Mouse (Mus musculus): ENCODE results near the gene Gm9821.
A peak's percentile ranks its signal among the peaks of the same experiment; 100 is the strongest.

The Gm9821 gene

DNA sequence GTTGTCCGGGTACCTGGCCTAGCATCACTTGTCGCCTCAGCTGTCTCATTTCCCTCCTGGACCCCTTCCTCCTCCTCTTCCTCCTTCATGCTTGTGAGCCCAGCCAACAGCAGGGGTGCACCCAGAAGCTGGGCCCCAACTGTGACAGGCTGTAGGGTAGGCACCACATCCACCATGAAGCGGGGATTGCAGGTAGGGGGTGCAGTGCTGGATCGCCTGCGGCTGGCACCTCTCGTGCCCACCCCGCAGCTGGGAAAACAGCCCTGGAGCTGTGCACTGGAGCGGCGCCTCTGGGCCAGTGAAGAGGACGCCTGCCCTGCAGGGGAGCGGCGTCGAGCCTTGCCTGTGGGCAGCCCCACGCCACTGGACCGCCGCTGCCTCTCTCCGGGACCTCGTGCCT is at the start of gene Gm9821:
Gene Gm9821, plus strand, starts transcription at position 221 of the 400 bp plus-strand sequence.
- no peak for DNase-seq

- no peak for DNase-seq
Measured at GRCm38 (mm10) chr2:91897968-91898367, 47.5 kb upstream of the Gm9821 start.

DNA sequence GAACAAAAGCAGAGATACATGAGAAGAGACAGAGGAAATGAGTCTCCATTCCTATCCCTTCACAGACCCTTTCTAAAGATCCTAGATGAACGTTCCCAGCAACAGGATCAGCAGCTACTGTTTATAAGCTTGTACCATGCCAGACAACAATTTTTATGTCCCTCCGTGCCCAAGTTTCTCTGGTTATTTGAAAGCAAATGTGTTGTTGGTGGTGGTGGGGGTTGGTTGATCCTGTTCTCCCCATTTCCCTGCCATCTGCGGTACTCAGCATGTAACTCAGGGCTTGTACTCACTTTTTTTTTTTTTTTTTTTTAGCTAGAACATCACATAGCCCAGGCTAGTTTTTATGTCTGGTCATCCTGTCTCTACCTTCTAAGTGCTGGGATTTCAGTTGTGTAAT is 46.4 kb upstream of the Gm9821 start:
- DNase-seq: no peak

GRCm38 (mm10) chr2:91900431-91900830 is 45.1 kb upstream of the Gm9821 start:
- DNase-seq: no peak

DNA sequence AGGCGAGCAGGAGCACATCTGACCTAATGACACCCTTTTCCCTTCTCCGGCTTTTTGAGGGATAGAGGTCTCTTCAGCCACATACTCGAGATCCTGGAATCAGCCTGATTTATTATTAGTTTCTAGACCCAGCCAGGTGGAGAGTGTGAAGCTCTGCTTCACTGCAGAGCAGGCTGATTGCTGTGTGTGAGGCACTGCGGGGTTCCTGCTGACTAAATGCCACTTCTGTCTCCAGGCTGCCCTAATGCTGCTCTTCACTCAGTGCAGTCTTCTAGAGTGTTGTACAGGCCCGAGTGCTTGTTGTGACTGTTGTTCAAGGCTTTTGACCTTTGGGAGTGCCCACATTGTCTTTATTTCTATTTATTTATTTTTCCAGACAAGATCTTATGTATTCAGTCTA is 43.2 kb upstream of the Gm9821 start:
- no peak for DNase-seq

DNA sequence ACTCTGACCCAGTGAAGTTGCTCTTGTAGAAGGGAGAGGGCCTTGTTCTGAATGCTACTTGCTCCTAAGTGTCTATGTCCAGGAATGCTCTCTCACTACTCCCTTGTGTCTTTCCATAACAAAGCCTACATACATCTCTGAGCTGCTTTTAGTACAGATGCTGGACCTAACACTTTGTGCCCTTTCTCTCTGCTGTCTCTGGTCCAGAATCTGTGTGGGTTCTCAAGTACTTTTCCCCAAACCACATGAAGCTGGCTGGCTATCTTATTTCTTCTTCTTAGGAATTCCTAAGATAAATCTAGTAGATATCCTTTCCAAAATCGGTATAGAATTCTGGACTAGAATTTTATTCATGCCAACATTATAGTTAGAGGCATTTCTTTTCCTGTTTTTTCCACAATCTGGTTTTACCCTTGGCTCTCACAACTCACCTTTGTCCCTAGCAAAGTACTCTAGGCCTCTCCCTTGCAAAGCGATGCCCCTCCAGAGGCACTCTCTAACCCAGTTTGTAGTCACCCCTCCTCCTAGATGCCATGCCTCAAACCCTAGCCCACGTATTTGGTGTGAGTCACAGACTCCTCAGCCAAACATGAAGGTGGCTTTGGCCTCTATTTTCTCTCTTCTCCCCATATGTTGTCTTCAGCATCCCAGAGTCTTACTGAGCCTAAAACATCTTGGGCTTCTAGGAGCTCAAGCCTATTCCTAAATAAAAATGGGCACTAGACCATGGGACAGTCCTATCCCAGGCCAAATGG is 42.2 kb upstream of the Gm9821 start:
- no peak for DNase-seq

- no peak for DNase-seq
Measured at GRCm38 (mm10) chr2:91904618-91905307, 40.7 kb upstream of the Gm9821 start.

DNA sequence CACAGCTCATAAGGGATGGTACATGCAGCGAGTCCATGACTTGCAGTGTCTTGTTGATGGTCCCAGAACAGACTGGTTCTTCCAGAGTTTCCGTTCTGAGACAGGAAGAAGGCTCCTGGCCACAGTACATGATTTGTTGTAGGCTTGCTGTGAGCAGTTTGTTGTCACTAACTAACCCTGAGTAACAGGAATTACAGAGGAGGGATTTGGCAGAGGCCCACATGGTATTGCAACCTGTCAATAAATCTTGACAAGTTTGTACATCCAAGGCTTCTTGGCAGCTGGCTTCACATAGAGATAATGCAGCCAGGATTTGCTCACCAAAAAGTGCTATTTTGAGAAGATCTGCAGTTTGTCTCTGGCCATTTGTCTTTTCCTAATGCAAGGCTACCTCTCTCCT is 39.4 kb upstream of the Gm9821 start:
- DNase-seq: no peak

DNA sequence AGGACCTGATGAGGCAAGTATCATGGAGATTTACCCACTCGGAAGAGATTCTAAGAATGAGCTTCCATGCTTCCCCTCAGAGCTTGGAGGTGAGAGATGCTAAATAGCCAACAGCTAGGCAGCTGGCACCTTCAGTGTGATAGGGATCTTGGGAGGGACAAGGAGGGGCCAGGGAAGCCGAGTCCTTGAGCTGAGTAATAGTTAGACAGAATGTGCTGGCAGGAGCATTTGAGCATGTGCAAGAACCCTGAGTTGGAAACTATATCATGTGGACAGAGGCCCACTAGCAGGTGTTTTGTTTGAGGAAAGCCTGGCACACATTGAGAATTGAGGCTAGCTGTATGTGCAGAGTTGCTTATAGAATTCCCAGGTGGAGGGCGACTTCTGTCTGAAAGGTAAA is 32.9 kb upstream of the Gm9821 start:
- no peak for DNase-seq

- DNase-seq: no peak
Measured at GRCm38 (mm10) chr2:91913328-91914110, 32.0 kb upstream of the Gm9821 start.

GRCm38 (mm10) chr2:91916346-91916977 is 29.0 kb upstream of the Gm9821 start:
- no peak for DNase-seq

DNA sequence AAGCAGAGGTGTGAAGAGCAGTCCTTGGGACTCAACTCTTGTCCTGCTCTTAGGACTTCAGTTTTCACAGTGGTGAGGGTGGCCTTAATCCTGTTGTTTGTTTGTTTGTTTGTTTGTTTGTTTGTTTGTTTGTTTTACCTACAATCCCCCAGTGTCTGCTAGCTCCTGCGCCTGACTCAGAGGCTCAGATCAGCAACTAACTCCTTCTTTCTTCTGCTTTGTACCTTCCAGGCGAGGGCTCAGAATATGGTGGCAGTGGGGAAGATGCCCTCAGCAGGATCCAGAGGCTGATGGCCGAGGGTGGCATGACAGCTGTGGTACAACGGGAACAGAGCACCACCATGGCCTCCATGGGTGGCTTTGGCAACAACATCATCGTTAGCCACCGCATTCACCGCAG is 28.4 kb upstream of the Gm9821 start:
- no peak for DNase-seq

GRCm38 (mm10) chr2:91920130-91920529 is 25.4 kb upstream of the Gm9821 start:
- no peak for DNase-seq

- DNase-seq: peak; percentile 85
Measured at GRCm38 (mm10) chr2:91921181-91921789, 24.2 kb upstream of the Gm9821 start.

DNA sequence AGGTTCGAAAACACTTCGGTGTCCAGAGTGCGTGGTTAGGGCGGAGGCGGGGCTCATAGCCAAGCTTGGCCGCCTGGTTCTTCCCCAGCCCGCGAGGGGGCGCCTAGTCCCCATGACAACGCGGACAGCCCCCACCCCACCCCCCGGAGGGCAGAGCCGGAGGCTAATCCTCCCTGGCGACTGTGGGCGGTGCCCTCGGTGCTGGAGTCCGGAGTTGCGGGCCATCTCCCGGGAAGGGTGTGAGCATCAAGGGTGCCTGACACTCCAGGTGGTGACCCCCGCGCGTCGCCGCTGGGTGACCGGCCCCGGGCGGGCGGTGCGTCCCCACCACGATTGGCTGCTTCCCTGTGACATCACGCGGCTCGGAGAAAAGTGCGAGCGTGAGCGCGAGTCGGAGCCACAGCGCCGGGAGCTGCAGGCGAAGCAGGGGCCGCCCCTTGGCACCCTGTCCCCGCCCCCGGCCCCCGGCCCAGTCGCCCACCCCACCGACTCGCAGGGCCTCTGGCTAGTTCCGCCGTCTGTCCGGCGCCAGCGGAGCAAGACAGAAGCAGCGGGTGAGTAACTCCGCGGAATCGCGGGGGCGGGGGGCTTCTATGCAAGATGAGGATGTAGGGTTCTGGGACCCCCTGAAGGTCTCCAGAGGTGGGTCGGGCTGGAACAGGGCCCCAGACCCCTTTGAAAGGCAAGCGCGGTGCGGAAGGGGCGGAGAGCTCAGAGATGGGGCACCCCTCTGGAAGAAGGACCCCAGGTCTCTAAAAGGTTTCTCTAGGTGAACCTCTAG is 23.5 kb upstream of the Gm9821 start:
- DNase-seq: peak; percentile 77

- DNase-seq: no peak
Measured at GRCm38 (mm10) chr2:91922586-91923414, 22.7 kb upstream of the Gm9821 start.

- DNase-seq: peak; percentile 83
Measured at GRCm38 (mm10) chr2:91923415-91924337, 21.8 kb upstream of the Gm9821 start.

DNA sequence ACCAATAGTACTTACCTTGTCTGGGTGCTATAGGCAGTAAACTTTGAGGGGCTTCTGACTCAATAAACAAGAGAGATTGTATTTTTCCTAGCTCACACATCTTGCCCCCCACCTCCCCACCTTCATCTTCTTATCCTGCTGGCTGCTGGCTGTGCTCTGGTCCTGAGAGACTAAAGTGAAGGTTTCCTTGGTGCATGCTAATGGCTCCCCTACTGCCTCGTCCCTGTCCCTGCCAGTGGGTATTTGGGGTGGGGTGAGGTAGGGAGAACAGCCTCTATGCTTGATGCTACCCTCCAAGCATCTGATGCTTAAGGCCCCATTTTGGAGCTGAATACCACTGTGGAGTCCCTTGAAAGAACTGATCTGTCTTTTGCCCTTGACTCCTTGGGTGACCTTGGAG is 20.8 kb upstream of the Gm9821 start:
- DNase-seq: no peak

DNA sequence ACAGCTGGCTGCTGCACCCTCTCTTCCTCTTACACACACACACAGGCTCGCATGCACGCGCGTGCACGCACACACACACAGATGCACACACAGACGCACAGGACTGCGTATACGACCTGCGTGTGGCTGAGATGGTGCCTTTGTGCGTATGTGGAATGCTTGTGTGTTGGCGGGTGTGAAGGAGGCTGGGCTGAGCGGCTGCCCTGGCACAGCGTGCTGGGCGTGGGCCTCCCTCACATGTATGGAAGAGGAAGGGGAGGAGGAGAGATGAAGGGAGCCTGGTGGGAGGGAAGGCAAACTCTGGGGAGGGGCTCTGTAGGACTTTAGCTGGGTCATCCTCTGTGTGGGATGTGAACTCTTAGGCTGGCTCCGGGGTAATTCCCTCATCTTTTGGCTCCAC is 20.1 kb upstream of the Gm9821 start:
- no peak for DNase-seq

DNA sequence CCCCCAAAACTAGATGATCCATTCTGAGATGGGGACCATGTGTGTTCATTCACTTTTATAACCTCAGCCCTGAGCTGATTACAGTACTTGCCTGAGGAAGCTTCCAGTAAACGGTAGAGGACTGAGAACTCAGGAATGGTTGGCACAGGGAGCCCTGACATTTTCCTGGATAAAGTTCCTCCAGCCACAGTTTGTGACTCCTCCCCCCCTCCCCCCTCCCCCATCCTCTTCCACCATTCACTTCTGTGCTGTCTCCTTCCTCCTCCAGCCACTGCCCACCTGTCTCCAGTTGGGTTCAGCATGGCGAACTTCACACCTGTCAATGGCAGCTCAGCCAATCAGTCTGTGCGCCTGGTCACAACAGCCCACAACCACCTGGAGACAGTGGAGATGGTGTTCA is 18.6 kb upstream of the Gm9821 start, which contains the start of gene Chrm4:
Gene Chrm4, plus strand, starts transcription at position 301 of the 400 bp plus-strand sequence.
- DNase-seq: no peak
